Mouse (Mus musculus): ENCODE data around the gene Ppp1r3e. TPM values are rescaled to one million over a fixed set of nuclear protein-coding genes. Genes with fewer than 3 reads are reported as not detected.

Ppp1r3e gene
- polyA plus RNA-seq, 1 experiment = 1.7 TPM

DNA sequence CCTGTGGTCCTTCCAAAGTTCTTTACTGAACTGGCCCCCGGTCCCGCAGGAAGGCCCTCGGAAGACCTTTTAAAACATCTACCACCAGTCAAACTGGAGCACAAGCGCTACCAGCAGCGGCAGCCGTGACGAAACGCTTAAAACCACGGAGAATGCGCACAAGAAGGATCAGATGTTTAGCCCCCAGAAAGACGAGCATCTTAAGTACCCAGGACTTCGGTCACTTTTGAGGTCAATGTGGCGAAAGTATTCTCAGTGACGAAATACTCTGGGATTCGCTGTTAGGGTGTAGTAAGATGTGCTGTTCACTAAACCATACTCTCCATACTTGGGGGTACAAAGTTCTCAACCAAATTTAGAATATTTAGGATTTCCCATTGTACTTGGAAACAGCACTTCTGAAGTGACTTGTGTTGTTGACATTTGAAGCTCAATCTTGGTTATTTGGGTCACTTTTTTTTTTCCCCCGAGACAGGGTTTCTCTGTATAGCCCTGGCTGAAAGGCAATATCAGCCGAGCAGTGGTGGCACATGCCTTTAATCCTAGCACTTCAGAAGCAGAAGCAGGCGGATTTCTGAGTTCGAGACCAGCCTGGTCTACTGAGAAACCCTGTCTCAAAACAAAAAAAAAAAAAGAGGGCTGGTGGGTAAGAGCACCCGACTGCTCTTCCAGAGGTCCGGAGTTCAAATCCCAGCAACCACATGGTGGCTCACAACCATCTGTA lies 12.9 kb downstream of the Ppp1r3e start:
- H3K27me3 ChIP-seq (replicated peaks) = no peaks in the 10 kb centered on the region
- H3K9me3 ChIP-seq = no peaks in the 10 kb centered on the region
- H3K4me3 ChIP-seq (replicated peaks) = peak overlapping the region; percentile 97
- H3K4me1 ChIP-seq = peaks cover 23% of the 10 kb centered on the region
- H3K36me3 ChIP-seq (replicated peaks; ENCODE audit: low read length) = no peaks in the 10 kb centered on the region
- TF ChIP-seq FLI1 (IDR thresholded peaks at IDR 0.05; ENCODE audit: low read length) (no peak), GATA1 (IDR thresholded peaks at IDR 0.05; ENCODE audit: borderline replicate concordance, low read length) (no peak)

DNA sequence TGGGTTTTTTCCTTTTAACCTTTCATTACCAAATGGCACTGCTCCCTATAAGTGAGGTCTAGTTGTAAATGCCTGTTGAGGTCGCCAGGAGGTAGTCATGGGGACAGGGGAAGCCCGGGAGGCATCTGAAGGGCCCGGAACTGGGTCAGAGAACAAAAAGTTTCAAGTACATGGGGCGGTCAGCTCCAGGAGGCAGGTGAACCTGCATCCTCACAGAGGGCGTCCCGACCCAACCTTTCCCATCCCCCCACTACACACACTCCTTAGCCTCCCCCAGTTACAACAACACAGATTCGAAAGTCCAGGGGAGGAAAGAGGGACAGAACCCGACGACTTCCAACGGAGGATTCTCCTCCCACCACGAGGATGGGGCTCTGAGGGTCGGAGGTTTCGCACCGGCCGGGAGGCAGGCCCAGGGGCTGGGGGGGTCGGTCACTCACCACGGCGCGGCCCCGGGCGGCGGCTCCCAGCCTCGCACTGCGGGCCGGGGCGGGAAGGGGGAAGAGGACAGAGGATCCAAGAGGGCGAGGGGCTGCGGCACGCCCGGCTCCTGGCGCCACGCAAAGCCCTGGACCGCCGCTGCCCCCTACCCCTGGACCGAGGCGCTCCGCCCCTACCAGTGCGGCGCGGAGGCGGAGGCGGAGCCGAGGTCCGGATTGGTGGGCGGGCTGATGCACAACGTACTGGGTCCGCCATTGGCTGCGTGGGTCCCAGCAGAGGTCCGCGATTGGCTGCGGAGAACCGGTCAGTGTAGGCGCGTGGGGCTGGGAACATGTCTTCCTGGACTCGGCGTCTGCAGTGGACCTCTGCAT lies 13.6 kb downstream of the Ppp1r3e start:
- no peak for TF ChIP-seq GATA1 (IDR thresholded peaks at IDR 0.05; ENCODE audit: borderline replicate concordance, low read length)
- no peak for TF ChIP-seq FLI1 (IDR thresholded peaks at IDR 0.05; ENCODE audit: low read length)

DNA sequence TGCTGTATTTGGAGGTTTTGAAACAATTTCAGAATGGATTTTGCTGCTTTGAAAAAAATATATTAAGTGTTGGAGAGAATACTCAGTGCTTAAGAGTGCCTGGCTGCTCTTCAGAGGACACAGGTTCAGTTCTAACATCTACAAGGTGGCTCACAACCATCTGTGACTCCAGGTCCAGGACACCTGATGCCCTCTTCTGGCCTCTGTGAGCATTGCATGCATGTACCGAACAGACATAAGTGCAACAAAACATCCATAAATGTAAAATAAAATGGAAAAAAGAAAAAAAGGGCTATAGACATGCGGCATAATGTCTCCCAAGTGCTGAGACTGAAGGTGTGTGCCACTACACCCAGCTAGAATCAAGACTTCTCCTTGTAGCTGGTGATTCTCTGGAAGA lies 16.8 kb downstream of the Ppp1r3e start:
- H3K4me1 ChIP-seq = peaks cover 49% of the 10 kb centered on the region
- no peak for TF ChIP-seq GATA1 (IDR thresholded peaks at IDR 0.05; ENCODE audit: borderline replicate concordance, low read length)
- peaks cover 24% of the 10 kb centered on the region for H3K36me3 ChIP-seq (replicated peaks; ENCODE audit: low read length)
- no peaks in the 10 kb centered on the region for H3K27me3 ChIP-seq (replicated peaks)
- no peaks in the 10 kb centered on the region for H3K9me3 ChIP-seq
- H3K4me3 ChIP-seq (replicated peaks) = no peak overlapping the region

More for the DNA sequence above, 13.6 kb downstream of the Ppp1r3e start:
- peaks cover 30% of the 10 kb centered on the region for H3K4me1 ChIP-seq
- H3K27me3 ChIP-seq (replicated peaks) = no peaks in the 10 kb centered on the region
- H3K9me3 ChIP-seq = no peaks in the 10 kb centered on the region
- no peaks in the 10 kb centered on the region for H3K36me3 ChIP-seq (replicated peaks; ENCODE audit: low read length)
- peak overlapping the region; percentile 97 for H3K4me3 ChIP-seq (replicated peaks)

DNA sequence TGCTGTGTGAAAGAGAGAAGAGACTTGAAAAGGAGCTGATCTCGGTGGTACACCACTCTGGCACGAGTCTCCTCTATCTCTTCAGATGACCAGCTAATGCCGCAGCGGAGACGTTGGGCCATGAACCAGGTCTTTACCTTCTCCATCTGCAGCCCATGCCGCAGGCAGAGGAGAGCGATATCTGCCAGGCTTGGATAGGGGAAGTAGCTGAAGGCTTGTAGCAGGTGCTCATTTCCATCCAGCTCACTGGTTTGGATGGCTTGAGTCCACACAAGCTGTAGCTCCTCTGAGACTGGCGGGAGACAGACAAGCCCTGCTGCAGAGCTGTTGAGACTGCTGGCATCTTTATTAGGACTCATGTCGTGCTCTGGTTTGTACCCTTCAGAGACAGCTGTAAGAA lies 19.5 kb downstream of the Ppp1r3e start:
- H3K4me3 ChIP-seq (replicated peaks) = no peak overlapping the region
- TF ChIP-seq FLI1 (IDR thresholded peaks at IDR 0.05; ENCODE audit: low read length) = no peak
- TF ChIP-seq GATA1 (IDR thresholded peaks at IDR 0.05; ENCODE audit: borderline replicate concordance, low read length) = no peak
- no peaks in the 10 kb centered on the region for H3K9me3 ChIP-seq
- H3K27me3 ChIP-seq (replicated peaks) = no peaks in the 10 kb centered on the region
- peaks cover 44% of the 10 kb centered on the region for H3K4me1 ChIP-seq
- peaks cover 34% of the 10 kb centered on the region for H3K36me3 ChIP-seq (replicated peaks; ENCODE audit: low read length)

DNA sequence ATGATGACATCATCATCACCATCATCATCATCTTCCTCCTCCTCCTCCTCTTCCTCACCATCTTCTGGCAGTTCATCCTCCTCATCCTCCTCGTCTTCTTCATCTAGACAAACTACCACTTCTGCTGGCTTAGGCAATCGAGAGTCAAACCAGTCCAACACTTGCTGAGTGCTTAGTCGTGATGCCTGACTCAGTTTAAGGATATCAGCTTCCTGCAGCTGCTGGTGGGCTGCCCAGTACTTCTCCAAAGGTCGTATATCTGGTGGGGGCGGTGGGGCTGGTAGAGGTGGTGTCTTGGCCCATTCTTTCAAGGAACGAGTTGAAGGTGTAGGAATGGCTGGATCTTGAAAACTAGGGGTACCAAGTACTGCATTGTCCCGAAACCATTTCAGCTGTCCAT lies 20.6 kb downstream of the Ppp1r3e start:
- Histone ChIP-seq H3K4me3 (replicated peaks) (peak overlapping the region; percentile 54), H3K27me3 (replicated peaks) (no peaks in the 10 kb centered on the region), H3K4me1 (peaks cover 44% of the 10 kb centered on the region), H3K9me3 (no peaks in the 10 kb centered on the region), H3K36me3 (replicated peaks; ENCODE audit: low read length) (peaks cover 34% of the 10 kb centered on the region)
- TF ChIP-seq GATA1 (IDR thresholded peaks at IDR 0.05; ENCODE audit: borderline replicate concordance, low read length) = no peak
- no peak for TF ChIP-seq FLI1 (IDR thresholded peaks at IDR 0.05; ENCODE audit: low read length)

DNA sequence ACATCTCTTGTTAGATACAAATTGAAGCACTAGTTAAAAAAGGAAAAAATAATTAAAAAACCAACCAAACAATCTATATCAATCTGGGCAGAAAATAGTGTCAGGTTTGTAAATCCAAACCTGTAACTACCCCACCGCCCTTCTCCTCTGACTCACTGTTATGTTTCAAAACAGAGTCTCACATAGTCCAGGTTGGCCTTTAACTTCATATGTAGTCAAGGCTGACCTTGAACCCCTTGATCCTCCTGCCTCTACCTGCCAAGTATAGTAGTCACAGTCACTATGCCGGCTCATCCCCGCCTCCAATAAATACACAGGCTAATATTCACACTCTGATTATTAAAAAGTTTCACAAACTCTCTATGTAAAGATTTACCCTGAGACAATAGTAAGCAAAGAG lies 21.6 kb downstream of the Ppp1r3e start:
- Histone ChIP-seq H3K36me3 (replicated peaks; ENCODE audit: low read length) (peaks cover 34% of the 10 kb centered on the region), H3K4me1 (peaks cover 44% of the 10 kb centered on the region), H3K4me3 (replicated peaks) (no peak overlapping the region), H3K27me3 (replicated peaks) (no peaks in the 10 kb centered on the region), H3K9me3 (no peaks in the 10 kb centered on the region)
- TF ChIP-seq FLI1 (IDR thresholded peaks at IDR 0.05; ENCODE audit: low read length) = no peak
- no peak for TF ChIP-seq GATA1 (IDR thresholded peaks at IDR 0.05; ENCODE audit: borderline replicate concordance, low read length)

DNA sequence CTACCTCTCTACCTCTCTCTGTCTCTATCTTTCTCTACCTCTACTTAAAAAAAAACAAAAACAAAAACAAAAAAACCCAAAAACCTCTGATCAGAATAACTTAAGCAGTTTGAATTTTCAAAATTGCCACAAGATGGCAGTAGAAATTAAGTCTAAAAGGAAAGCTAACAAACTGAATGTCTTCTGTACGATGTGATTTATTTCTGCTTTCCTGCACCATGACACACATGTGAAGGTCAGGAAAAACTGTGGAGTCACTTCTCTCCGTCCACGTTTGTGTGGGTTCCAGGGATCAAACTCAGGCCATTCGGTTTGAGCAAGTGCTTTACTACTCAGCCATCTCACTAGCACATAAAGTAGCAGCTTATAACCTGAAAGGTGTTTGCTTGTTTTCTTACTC lies 33.9 kb downstream of the Ppp1r3e start:
- Histone ChIP-seq H3K4me3 (replicated peaks) (no peak overlapping the region), H3K9me3 (no peaks in the 10 kb centered on the region), H3K27me3 (replicated peaks) (no peaks in the 10 kb centered on the region), H3K4me1 (no peaks in the 10 kb centered on the region), H3K36me3 (replicated peaks; ENCODE audit: low read length) (no peaks in the 10 kb centered on the region)
- TF ChIP-seq FLI1 (IDR thresholded peaks at IDR 0.05; ENCODE audit: low read length) = no peak
- no peak for TF ChIP-seq GATA1 (IDR thresholded peaks at IDR 0.05; ENCODE audit: borderline replicate concordance, low read length)

DNA sequence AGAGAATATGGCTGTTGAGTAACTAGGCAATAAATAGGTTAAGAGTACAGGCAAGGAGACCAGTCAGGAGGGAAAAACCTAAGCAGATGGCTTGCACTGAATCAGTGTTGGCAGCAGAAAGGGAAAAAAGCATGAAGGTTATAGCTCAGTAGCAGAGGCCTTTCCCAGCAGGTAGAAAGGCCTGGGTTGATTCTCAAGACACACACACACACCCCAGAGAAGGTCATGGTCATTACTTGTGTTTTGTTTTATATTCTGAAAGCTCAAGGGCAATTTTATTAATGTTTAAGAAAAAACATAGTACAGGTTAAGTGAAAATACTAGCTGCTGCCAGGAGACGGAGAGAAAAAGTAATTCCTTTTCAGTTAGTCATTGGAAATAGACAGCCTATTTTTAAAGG lies 53.6 kb downstream of the Ppp1r3e start:
- Histone ChIP-seq H3K4me3 (replicated peaks) (no peak overlapping the region), H3K9me3 (no peaks in the 10 kb centered on the region), H3K4me1 (no peaks in the 10 kb centered on the region), H3K27me3 (replicated peaks) (peaks cover 2% of the 10 kb centered on the region), H3K36me3 (replicated peaks; ENCODE audit: low read length) (no peaks in the 10 kb centered on the region)
- no peak for TF ChIP-seq GATA1 (IDR thresholded peaks at IDR 0.05; ENCODE audit: borderline replicate concordance, low read length)
- no peak for TF ChIP-seq FLI1 (IDR thresholded peaks at IDR 0.05; ENCODE audit: low read length)

Other genes with a start within 250 kb of the Ppp1r3e start
- gene Gm17606, start 236.6 kb downstream of the Ppp1r3e start, polyA plus RNA-seq (2012; ENCODE audit: insufficient read depth, low replicate concordance) = not detected in 2 replicates
- 2.7 and 5.5 TPM in 2 replicates for gene Cdh24, start 236.2 kb downstream of the Ppp1r3e start, polyA plus RNA-seq (2012; ENCODE audit: insufficient read depth, low replicate concordance)
- 28.9 and 131 TPM in 2 replicates for gene 1700123O20Rik, start 191.3 kb downstream of the Ppp1r3e start, polyA plus RNA-seq (2012; ENCODE audit: insufficient read depth, low replicate concordance)
- gene Acin1, start 190.6 kb downstream of the Ppp1r3e start, polyA plus RNA-seq (2012; ENCODE audit: insufficient read depth, low replicate concordance) = 85.2 and 218 TPM in 2 replicates
- gene Gm29776, start 178.7 kb downstream of the Ppp1r3e start, polyA plus RNA-seq (2012; ENCODE audit: insufficient read depth, low replicate concordance) = not detected in 2 replicates
- 17.3 TPM in 1 of 2 replicates, not detected in the other for gene Cebpe, start 165.4 kb downstream of the Ppp1r3e start, polyA plus RNA-seq (2012; ENCODE audit: insufficient read depth, low replicate concordance)
- 4.4 and 13.9 TPM in 2 replicates for gene Slc7a8, start 95.6 kb downstream of the Ppp1r3e start, polyA plus RNA-seq (2012; ENCODE audit: insufficient read depth, low replicate concordance)
- gene Rnf212b, start 63.4 kb downstream of the Ppp1r3e start, polyA plus RNA-seq (2012; ENCODE audit: insufficient read depth, low replicate concordance) = not detected in 2 replicates
- 1.6 and 2.1 TPM in 2 replicates for gene Homez, start 6.6 kb downstream of the Ppp1r3e start, polyA plus RNA-seq (2012; ENCODE audit: insufficient read depth, low replicate concordance)
- gene Bcl2l2, start 5.8 kb upstream of the Ppp1r3e start, polyA plus RNA-seq (2012; ENCODE audit: insufficient read depth, low replicate concordance) = 15.0 and 39.5 TPM in 2 replicates
- gene Gm20521, start 5.9 kb upstream of the Ppp1r3e start, polyA plus RNA-seq (2012; ENCODE audit: insufficient read depth, low replicate concordance) = 1.6 TPM in 1 of 2 replicates, not detected in the other
- gene Pabpn1, start 14.9 kb upstream of the Ppp1r3e start, polyA plus RNA-seq (2012; ENCODE audit: insufficient read depth, low replicate concordance) = 94.8 and 258 TPM in 2 replicates
- 0.93 and 1.1 TPM in 2 replicates for gene Slc22a17, start 35.6 kb upstream of the Ppp1r3e start, polyA plus RNA-seq (2012; ENCODE audit: insufficient read depth, low replicate concordance)
- not detected in 2 replicates for gene Efs, start 48.6 kb upstream of the Ppp1r3e start, polyA plus RNA-seq (2012; ENCODE audit: insufficient read depth, low replicate concordance)
- not detected in 2 replicates for gene Il25, start 55.1 kb upstream of the Ppp1r3e start, polyA plus RNA-seq (2012; ENCODE audit: insufficient read depth, low replicate concordance)
- gene Cmtm5, start 58.7 kb upstream of the Ppp1r3e start, polyA plus RNA-seq (2012; ENCODE audit: insufficient read depth, low replicate concordance) = not detected in 2 replicates
- not detected in 2 replicates for gene Myh6, start 89.4 kb upstream of the Ppp1r3e start, polyA plus RNA-seq (2012; ENCODE audit: insufficient read depth, low replicate concordance)
- not detected in 2 replicates for gene Gm17428, start 99.4 kb upstream of the Ppp1r3e start, polyA plus RNA-seq (2012; ENCODE audit: insufficient read depth, low replicate concordance)
- not detected in 2 replicates for gene Myh7, start 117.1 kb upstream of the Ppp1r3e start, polyA plus RNA-seq (2012; ENCODE audit: insufficient read depth, low replicate concordance)
- gene Ngdn, start 137.9 kb upstream of the Ppp1r3e start, polyA plus RNA-seq (2012; ENCODE audit: insufficient read depth, low replicate concordance) = 6.0 and 37.4 TPM in 2 replicates
- gene Zfhx2, start 214.8 kb upstream of the Ppp1r3e start, polyA plus RNA-seq (2012; ENCODE audit: insufficient read depth, low replicate concordance) = 10.0 and 16.4 TPM in 2 replicates
- 2.4 and 2.9 TPM in 2 replicates for gene Thtpa, start 217.2 kb upstream of the Ppp1r3e start, polyA plus RNA-seq (2012; ENCODE audit: insufficient read depth, low replicate concordance)
- 8.5 and 13.4 TPM in 2 replicates for gene Ap1g2, start 229.0 kb upstream of the Ppp1r3e start, polyA plus RNA-seq (2012; ENCODE audit: insufficient read depth, low replicate concordance)
- 0.21 and 1.4 TPM in 2 replicates for gene Jph4, start 239.4 kb upstream of the Ppp1r3e start, polyA plus RNA-seq (2012; ENCODE audit: insufficient read depth, low replicate concordance)